Mouse (Mus musculus): Measurements from ENCODE around the gene Igsf21.

GRCm38 (mm10) chr4:140069563-140070330 lies 176.8 kb downstream of the Igsf21 start:
- TF ChIP-seq TCF12 (IDR thresholded peaks at IDR 0.05; ENCODE audit: insufficient read depth, poor library complexity, severe bottlenecking) (no peak), USF1 (IDR thresholded peaks at IDR 0.05; ENCODE audit: low read depth) (no peak), POLR2A (IDR thresholded peaks at IDR 0.05; ENCODE audit: insufficient read length, low read depth) (no peak), MAX (IDR thresholded peaks at IDR 0.05; ENCODE audit: low read depth) (no peak), E2F4 (IDR thresholded peaks at IDR 0.05; ENCODE audit: insufficient read depth) (no peak), CEBPB (IDR thresholded peaks at IDR 0.05; ENCODE audit: insufficient read depth, poor library complexity, severe bottlenecking) (no peak), MYOG (IDR thresholded peaks at IDR 0.05; ENCODE audit: control insufficient read depth in 1 of 3, insufficient read depth in 1 of 3, insufficient read length in 2 of 3, low read depth in 2 of 3) (no peak)

All from myocyte (in vitro differentiated cells).